Mouse (Mus musculus): ENCODE data around the gene Slc2a12. TPM values are rescaled to one million over a fixed set of nuclear protein-coding genes. Genes with fewer than 3 reads are reported as not detected.
A peak's percentile ranks its signal among the peaks of the same experiment; 100 is the strongest.

Gene Slc2a12
- polyA plus RNA-seq, 1 experiment from 2014 or later: 2.0 TPM

DNA sequence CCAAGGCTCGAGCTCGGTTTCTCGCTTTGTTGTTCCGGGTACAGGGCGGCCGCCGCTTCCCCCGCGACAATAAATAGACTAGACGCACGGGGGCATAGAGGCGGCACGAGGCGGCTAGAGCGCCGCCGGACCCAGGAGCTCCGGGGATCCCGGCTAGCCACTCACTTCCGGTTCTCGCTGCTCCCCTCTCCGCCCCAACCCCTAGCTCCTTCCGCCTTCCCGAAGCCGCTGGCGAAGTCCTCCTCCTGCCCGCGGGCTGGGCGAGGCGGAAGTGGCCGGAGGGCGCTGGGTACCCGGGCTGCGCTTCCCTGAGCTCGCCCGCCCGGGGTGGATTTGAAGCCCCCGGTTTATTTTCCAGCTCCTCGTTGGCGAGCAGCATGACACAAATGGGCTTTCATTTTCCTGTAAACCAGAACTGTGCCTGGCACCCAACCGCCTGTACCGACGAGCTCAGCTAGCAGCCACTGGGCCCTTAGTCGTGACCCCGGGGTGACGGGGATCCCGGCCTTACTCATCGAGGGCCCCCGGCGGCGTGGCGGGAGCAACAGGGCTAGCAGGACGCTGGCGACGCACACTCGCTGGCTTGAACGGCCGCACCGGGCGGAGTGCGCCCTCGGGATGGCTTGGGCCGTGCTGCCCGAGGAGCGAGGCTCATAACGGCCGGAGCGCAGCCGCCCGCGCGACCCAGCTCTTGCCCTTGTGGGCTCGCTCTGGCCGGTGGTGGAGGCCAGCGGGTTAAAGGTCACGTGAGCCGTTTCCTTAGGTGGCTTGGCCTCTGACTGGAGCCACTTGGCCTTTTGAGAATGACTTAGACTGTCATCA is 86.7 kb downstream of the Slc2a12 start, which contains the start of gene Tbpl1:
Gene Tbpl1 (minus strand): TSS at position 667 of the 822 bp plus-strand sequence.
- Histone ChIP-seq H3K9me3 (replicated peaks) (no peaks in the 10 kb centered on the region), H3K27ac (peak within 1 kb of the TSS; percentile 91), H3K4me3 (peak within 1 kb of the TSS; percentile 97), H3K9ac (peak within 1 kb of the TSS; percentile 93), H3K4me1 (replicated peaks) (peaks cover 24% of the 10 kb centered on the region), H3K36me3 (no peaks in the 10 kb centered on the region), H3K27me3 (no peaks in the 10 kb centered on the region), H3K4me2 (peak within 1 kb of the TSS; percentile 88)
- under 1% methylated on average over 77 of the region's 77 CpGs for WGBS
- ATAC-seq (replicated peaks; ENCODE audit: insufficient number of reproducible peaks, insufficient read depth, low FRiP score, low read depth): peak; percentile 97

DNA sequence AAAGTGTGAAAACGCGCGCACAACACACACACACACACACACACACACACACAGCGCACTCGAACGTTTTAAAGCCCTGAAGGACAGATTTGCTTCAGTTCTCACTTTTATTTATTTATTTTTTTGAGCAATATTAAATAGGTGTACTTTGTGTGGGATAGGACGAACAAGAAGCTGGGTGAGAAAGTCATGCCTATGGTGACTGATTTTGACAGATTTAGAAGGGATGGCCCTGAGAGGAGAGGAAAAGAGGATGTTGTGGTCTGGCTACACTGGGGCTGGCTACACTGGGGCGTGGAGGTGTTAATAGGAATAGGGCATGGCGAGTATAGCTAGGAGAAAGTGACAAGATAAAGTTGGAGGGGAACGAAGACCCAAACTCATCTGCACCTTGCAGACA is 87.4 kb downstream of the Slc2a12 start:
- Histone ChIP-seq H3K9ac (peak overlapping the region; percentile 93), H3K27me3 (no peaks in the 10 kb centered on the region), H3K9me3 (replicated peaks) (no peaks in the 10 kb centered on the region), H3K4me3 (peak overlapping the region; percentile 97), H3K4me1 (replicated peaks) (peaks cover 21% of the 10 kb centered on the region), H3K27ac (peak overlapping the region; percentile 91), H3K4me2 (peak overlapping the region; percentile 88), H3K36me3 (no peaks in the 10 kb centered on the region)
- 42% methylated on average over 10 of the region's 10 CpGs for WGBS
- ATAC-seq (replicated peaks; ENCODE audit: insufficient number of reproducible peaks, insufficient read depth, low FRiP score, low read depth): no peak

DNA sequence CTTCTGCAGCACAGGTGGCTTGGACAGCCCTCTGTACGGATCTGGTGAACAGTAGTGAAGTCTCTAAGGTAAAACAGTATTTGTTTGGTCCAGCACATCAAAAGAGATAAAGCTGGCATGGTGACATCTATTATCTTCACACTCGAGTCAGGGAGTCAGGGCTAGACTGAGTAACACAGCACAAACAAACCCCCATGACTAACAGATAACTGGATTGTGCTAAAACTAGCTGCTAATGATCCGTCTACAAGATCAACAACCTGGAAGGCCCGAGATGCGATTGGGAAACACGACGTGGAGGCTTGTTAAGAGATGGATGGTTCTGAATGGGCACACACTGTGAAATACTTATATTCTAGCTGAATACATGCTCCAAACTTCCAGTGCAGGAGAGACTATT is 101.1 kb downstream of the Slc2a12 start:
- H3K4me3 ChIP-seq: no peak overlapping the region
- no peaks in the 10 kb centered on the region for H3K9me3 ChIP-seq (replicated peaks)
- 41% methylated on average over 7 of the region's 7 CpGs for WGBS
- no peaks in the 10 kb centered on the region for H3K27me3 ChIP-seq
- no peak overlapping the region for H3K4me2 ChIP-seq
- no peak overlapping the region for H3K9ac ChIP-seq
- no peaks in the 10 kb centered on the region for H3K36me3 ChIP-seq
- ATAC-seq (replicated peaks; ENCODE audit: insufficient number of reproducible peaks, insufficient read depth, low FRiP score, low read depth): no peak
- H3K27ac ChIP-seq: no peak overlapping the region
- H3K4me1 ChIP-seq (replicated peaks): 0 out of 2 replicates have a peak, but pooled peaks cover 3% of the 10 kb centered on the region

DNA sequence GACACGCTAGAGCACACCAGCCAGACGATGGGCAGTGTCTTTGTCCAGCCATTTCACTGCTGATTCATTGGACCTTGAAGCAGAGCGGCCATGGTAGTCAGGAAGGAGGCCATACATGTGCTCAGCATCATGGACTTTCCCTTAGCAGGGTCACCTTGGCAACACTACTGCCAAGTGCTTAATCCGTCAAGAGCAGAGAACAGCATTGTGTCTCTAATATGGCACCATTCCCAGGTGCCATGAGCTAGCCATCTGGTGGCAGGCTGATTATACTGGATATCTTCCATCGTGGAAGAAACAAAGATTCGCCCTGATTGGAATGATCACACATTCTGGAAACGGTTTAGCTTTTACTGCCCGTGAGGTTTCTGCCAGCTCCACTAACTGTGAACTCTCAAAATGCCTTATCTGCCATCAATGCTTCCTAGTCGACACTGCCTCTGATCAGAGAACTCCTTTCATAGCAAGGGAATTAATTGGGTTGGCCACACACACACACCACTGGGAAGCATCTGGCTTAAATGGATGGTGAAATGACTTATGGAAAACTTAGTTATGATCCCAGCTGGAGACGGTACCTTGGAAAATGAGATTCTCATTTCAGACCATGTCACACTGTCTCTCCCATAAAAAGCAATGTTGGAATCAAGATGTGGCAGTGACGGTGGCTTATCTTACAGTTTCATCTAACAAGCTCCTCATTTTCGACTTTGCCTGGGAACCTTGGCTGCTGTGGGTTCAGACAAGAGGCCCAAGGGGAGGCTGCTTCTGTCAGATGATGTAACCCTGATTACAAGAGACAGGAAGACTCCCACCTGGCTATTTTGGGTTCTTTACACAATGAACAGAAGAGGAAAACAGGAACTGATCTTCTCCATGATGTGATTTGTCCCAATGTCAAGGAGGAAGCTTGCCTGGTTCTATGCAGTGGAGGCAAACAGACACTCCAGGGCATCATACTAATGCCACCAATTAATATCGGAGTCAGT is 101.8 kb downstream of the Slc2a12 start:
- Histone ChIP-seq H3K9me3 (replicated peaks) (no peaks in the 10 kb centered on the region), H3K4me3 (no peak overlapping the region), H3K36me3 (no peaks in the 10 kb centered on the region), H3K4me2 (no peak overlapping the region), H3K27me3 (no peaks in the 10 kb centered on the region), H3K9ac (no peak overlapping the region), H3K4me1 (replicated peaks) (0 out of 2 replicates have a peak, but pooled peaks cover 3% of the 10 kb centered on the region), H3K27ac (0 out of 2 replicates have a peak overlapping the region, but pooled peaks have one; percentile 25)
- WGBS: 52% methylated on average over 13 of the region's 13 CpGs
- ATAC-seq (replicated peaks; ENCODE audit: insufficient number of reproducible peaks, insufficient read depth, low FRiP score, low read depth): no peak

DNA sequence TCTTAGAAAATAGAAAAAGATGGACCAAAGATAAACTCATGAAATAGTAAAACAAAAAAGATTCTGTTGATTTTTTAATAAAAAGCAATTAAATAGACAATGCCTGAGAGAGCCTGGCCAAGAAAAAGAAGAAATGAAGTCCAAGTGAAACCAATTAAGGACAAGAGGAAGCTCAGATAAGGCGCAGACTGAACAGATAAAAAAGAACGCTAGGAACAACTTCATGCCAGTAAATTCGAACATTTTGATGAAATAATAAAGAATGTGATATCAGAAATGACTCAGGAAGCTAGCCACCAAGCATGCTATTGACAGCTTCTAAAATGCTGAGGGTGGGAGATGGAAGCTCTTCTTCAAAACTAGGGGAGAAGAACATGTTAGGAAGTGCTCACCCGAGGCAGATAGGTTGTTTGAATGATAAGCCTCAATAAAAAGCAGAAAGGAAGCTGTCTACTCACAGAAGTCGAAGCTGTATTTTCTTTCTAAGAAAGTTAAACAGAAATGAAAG is 106.4 kb downstream of the Slc2a12 start:
- Histone ChIP-seq H3K4me1 (replicated peaks) (0 out of 2 replicates have a peak, but pooled peaks cover 2% of the 10 kb centered on the region), H3K9ac (no peak overlapping the region), H3K4me2 (0 out of 2 replicates have a peak overlapping the region, but pooled peaks have one; percentile 8), H3K27me3 (no peaks in the 10 kb centered on the region), H3K9me3 (replicated peaks) (no peaks in the 10 kb centered on the region), H3K4me3 (no peak overlapping the region), H3K36me3 (no peaks in the 10 kb centered on the region), H3K27ac (no peak overlapping the region)
- no peak for ATAC-seq (replicated peaks; ENCODE audit: insufficient number of reproducible peaks, insufficient read depth, low FRiP score, low read depth)
- WGBS: 43% methylated on average over 5 of the region's 5 CpGs

Small RNA genes within 50 kb of the gene (microRNA-seq; reads per million reads assigned to microRNA genes)
- gene Mir7663: not detected

Other genes starting within 250 kb of the Slc2a12 start
- gene Tbpl1, start 86.9 kb downstream of the Slc2a12 start, polyA plus RNA-seq (2015; fragmentation: Nextera tagmentation; extraction: Ambion mirVana): 41.1 and 48.8 TPM in 2 replicates
- gene Tcf21, start 175.2 kb downstream of the Slc2a12 start, polyA plus RNA-seq (2015; fragmentation: Nextera tagmentation; extraction: Ambion mirVana): 57.9 and 59.4 TPM in 2 replicates